Mouse (Mus musculus): ENCODE data around the gene Hs6st1.

DNA sequence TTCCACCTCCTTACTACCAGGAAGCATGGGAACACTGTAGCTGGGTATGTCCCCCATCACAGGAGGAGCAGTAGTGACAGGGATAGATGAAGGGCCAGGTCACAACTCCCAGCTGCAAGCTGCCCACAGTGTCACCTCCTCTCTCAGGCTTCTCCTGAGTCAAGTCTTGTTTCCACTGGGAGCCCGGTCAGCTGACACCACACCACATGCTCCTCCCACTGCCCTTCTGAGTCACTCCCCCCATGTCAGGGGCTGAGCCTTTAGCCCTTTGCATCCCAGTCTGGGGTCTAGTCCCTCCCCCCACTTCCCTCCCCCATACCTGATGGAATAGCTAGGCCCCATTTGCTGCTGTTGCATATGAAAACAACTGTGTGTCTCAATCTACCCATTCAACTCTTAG, 21.3 kb downstream of the Hs6st1 start:
- TF ChIP-seq CTCF (IDR thresholded peaks at IDR 0.05; ENCODE audit: insufficient read depth, low read length), result no peak
- no peak for TF ChIP-seq POLR2A (IDR thresholded peaks at IDR 0.05; ENCODE audit: borderline replicate concordance, extremely low read depth, low read depth, low read length)
